Mouse (Mus musculus): ENCODE data around the gene Tmem156.

Gene Tmem156

GRCm38 (mm10) chr5:65046442-65047284 is 45.3 kb downstream of the Tmem156 start:
- DNase-seq, result no peak

- no peak for DNase-seq
Observed at GRCm38 (mm10) chr5:65045642-65046370, 46.1 kb downstream of the Tmem156 start.

GRCm38 (mm10) chr5:65043407-65043895 is 48.5 kb downstream of the Tmem156 start:
- DNase-seq, result no peak

GRCm38 (mm10) chr5:65040463-65040862 is 51.5 kb downstream of the Tmem156 start:
- DNase-seq, result no peak

GRCm38 (mm10) chr5:65038811-65039571 is 52.9 kb downstream of the Tmem156 start:
- no peak for DNase-seq

GRCm38 (mm10) chr5:65038305-65038704 is 53.6 kb downstream of the Tmem156 start:
- DNase-seq, result no peak

GRCm38 (mm10) chr5:65036597-65036996 is 55.3 kb downstream of the Tmem156 start:
- no peak for DNase-seq

- no peak for DNase-seq
Observed at GRCm38 (mm10) chr5:65028019-65028418, 63.9 kb downstream of the Tmem156 start.

- DNase-seq, result no peak
Observed at GRCm38 (mm10) chr5:65026776-65027175, 65.2 kb downstream of the Tmem156 start.

GRCm38 (mm10) chr5:65025916-65026315 is 66.0 kb downstream of the Tmem156 start:
- no peak for DNase-seq

- no peak for DNase-seq
Observed at GRCm38 (mm10) chr5:65024641-65025040, 67.3 kb downstream of the Tmem156 start.

- DNase-seq, result peak; percentile 61
Observed at GRCm38 (mm10) chr5:65022006-65022405, 69.9 kb downstream of the Tmem156 start.

GRCm38 (mm10) chr5:65019823-65020222 is 72.1 kb downstream of the Tmem156 start:
- DNase-seq, result no peak

- DNase-seq, result no peak
Observed at GRCm38 (mm10) chr5:65019109-65019508, 72.8 kb downstream of the Tmem156 start.

GRCm38 (mm10) chr5:65015508-65015907 is 76.4 kb downstream of the Tmem156 start:
- no peak for DNase-seq

GRCm38 (mm10) chr5:65011901-65012573 is 79.9 kb downstream of the Tmem156 start:
- DNase-seq, result no peak

- no peak for DNase-seq
Observed at GRCm38 (mm10) chr5:65006011-65006491, 85.9 kb downstream of the Tmem156 start.

- DNase-seq, result no peak
Observed at GRCm38 (mm10) chr5:65005251-65005650, 86.7 kb downstream of the Tmem156 start.

Data from right cerebral cortex, adult 18-20 months (tissue).